Mouse (Mus musculus) 416B (cell line): Measurements from ENCODE around the gene Phactr1.

Source experiments
- DNase-seq: peaks from one replicate; pipeline ENCODE4 v3.0.0; 2011; ENCODE audit warnings: low read depth

Phactr1 gene

GRCm38 (mm10) chr13:42680391-42680994, at the start of gene Phactr1:
Gene Phactr1, plus strand, starts transcription at chr13:42680623.
- no peak for DNase-seq

- DNase-seq = no peak
Observed at GRCm38 (mm10) chr13:42634908-42635307, 45.5 kb upstream of the Phactr1 start.

GRCm38 (mm10) chr13:42650228-42650627, 30.2 kb upstream of the Phactr1 start:
- no peak for DNase-seq

GRCm38 (mm10) chr13:42656643-42657315, 23.6 kb upstream of the Phactr1 start:
- no peak for DNase-seq

GRCm38 (mm10) chr13:42671651-42672290, 8.7 kb upstream of the Phactr1 start:
- DNase-seq = no peak

GRCm38 (mm10) chr13:42681299-42681698, 876 bp downstream of the Phactr1 start:
- DNase-seq = no peak

- no peak for DNase-seq
Observed at GRCm38 (mm10) chr13:42684181-42684580, 3.8 kb downstream of the Phactr1 start.

- DNase-seq = peak; percentile 44
Observed at GRCm38 (mm10) chr13:42692233-42692632, 11.8 kb downstream of the Phactr1 start.

GRCm38 (mm10) chr13:42696641-42697040, 16.2 kb downstream of the Phactr1 start:
- no peak for DNase-seq

- DNase-seq = no peak
Observed at GRCm38 (mm10) chr13:42709148-42709547, 28.7 kb downstream of the Phactr1 start.

GRCm38 (mm10) chr13:42709611-42710331, 29.3 kb downstream of the Phactr1 start:
- DNase-seq = no peak

- peak; percentile 4 for DNase-seq
Observed at GRCm38 (mm10) chr13:42711510-42711909, 31.1 kb downstream of the Phactr1 start.

- DNase-seq = no peak
Observed at GRCm38 (mm10) chr13:42719401-42719800, 39.0 kb downstream of the Phactr1 start.

GRCm38 (mm10) chr13:42720135-42720534, 39.7 kb downstream of the Phactr1 start:
- DNase-seq = no peak

- DNase-seq = no peak
Observed at GRCm38 (mm10) chr13:42720648-42721047, 40.2 kb downstream of the Phactr1 start.

GRCm38 (mm10) chr13:42724011-42724410, 43.6 kb downstream of the Phactr1 start:
- no peak for DNase-seq

GRCm38 (mm10) chr13:42725709-42726231, 45.3 kb downstream of the Phactr1 start:
- DNase-seq = no peak

- no peak for DNase-seq
Observed at GRCm38 (mm10) chr13:42737486-42737885, 57.1 kb downstream of the Phactr1 start.

- no peak for DNase-seq
Observed at GRCm38 (mm10) chr13:42738152-42738551, 57.7 kb downstream of the Phactr1 start.

GRCm38 (mm10) chr13:42742226-42742625, 61.8 kb downstream of the Phactr1 start:
- no peak for DNase-seq

- no peak for DNase-seq
Observed at GRCm38 (mm10) chr13:42744467-42744866, 64.0 kb downstream of the Phactr1 start.

GRCm38 (mm10) chr13:42757654-42758400, 77.4 kb downstream of the Phactr1 start:
- no peak for DNase-seq
